25 mouse cellular contexts compared by ENCODE assay signal in the genomic region with DNA sequence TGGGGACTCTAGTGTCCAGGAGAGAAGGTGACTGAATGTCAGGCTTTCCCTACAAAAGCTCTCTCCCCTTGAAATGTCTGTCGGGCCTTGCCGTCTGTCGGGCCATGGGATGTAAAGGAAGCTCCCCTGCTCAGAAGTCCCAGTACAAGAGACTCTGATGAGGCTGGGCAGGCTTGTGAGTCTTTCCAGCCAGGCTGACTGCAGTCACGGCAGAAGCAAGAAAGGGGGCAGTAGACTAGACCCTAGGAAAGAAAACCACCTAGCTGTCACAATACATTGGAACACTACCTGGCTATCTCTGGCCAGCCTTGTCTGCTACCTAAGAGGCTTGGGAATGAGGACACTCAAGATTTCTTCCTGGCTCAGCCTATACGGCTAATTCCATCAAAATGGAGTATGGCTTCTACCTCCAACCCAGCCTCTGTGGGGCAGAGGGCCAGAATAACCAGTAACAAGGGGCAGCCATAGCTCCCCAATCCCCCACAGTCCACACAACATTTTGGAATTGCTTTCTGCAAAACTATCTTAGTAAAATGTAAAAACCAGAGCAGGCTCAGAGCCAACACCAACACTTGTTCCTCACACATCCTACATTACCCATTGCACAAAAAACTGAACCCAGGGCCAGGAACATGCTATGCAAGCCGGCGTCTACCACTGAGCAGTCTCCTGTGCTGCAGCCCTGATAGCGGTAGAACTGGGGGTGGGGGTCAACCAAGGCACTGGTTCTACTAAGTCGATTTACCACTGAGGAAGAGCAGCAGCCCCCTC. TPM values are rescaled to one million over a fixed set of nuclear protein-coding genes. Genes with fewer than 3 reads are reported as not detected.
A peak's percentile ranks its signal among the peaks of the same experiment; 100 is the strongest.
DNase-seq lines count a peak whose midpoint lies in the region; ATAC-seq lines count a peak whose summit lies in the region.
"Had no signal": no experiment of that assay in that cellular context is flagged by ENCODE, and none has a peak within 500 bp of the region (broad histone marks: within the 10 kb centered on the region; RNA-seq: fewer than 3 reads in every experiment).

No protein-coding gene starts in this region.

- peak overlapping the region; percentile 4; the same call in 1 of the 2 replicates for H3K9ac ChIP-seq in midbrain, embryonic 11.5 days (ENCODE audit: low read length)
- H3K9ac ChIP-seq in midbrain, embryonic 13.5 days (replicated peaks), result no peak overlapping the region
- H3K9ac ChIP-seq: forebrain, postnatal 0 days; liver, embryonic 13.5 days had no signal

- H3K27me3 ChIP-seq in midbrain, embryonic 11.5 days (ENCODE audit: control insufficient read depth, insufficient read depth, low read length), result no peaks in the 10 kb centered on the region
- no peaks in the 10 kb centered on the region for H3K27me3 ChIP-seq in midbrain, embryonic 13.5 days
- no peaks in the 10 kb centered on the region for H3K27me3 ChIP-seq in embryonic facial prominence, embryonic 10.5 days (replicated peaks; ENCODE audit: low read depth, poor library complexity, severe bottlenecking)
- H3K27me3 ChIP-seq: liver, embryonic 13.5 days had no signal

- H3K36me3 ChIP-seq in midbrain, embryonic 11.5 days (ENCODE audit: control insufficient read depth, insufficient read depth, low read length), result no peaks in the 10 kb centered on the region
- H3K36me3 ChIP-seq in midbrain, embryonic 13.5 days, result no peaks in the 10 kb centered on the region
- no peaks in the 10 kb centered on the region for H3K36me3 ChIP-seq in embryonic facial prominence, embryonic 10.5 days (replicated peaks)
- H3K36me3 ChIP-seq: liver, embryonic 13.5 days had no signal

- DNase-seq in frontal cortex, postnatal 36 days (ENCODE audit: low spot score in 2 of 2), result peak; percentile 12 to 49
- no peak for DNase-seq in frontal cortex, postnatal 10 days (ENCODE audit: low spot score in 2 of 2)
- peak; percentile 11 for DNase-seq in layer of hippocampus, adult 9-11 months
- no peak for DNase-seq in layer of hippocampus, postnatal 36 days
- no peak for DNase-seq in midbrain, embryonic 11.5 days (ENCODE audit: low spot score, missing footprints)
- no peak for DNase-seq in embryonic facial prominence, embryonic 10.5 days (ENCODE audit: low spot score)
- DNase-seq in cerebellum, adult 11 months, result no peak
- DNase-seq: adrenal gland, adult 8-10 months; cerebellum, adult 11-12 months; forebrain, postnatal 0 days; gastrocnemius, postnatal 36 days; kidney, adult 8-10 months; kidney, postnatal 4 days; liver, embryonic 13.5 days; lung, postnatal 10 days; thymus, postnatal 25 days had no signal

- no peak overlapping the region for H3K27ac ChIP-seq in midbrain, embryonic 11.5 days (ENCODE audit: low read depth, low read length)
- no peak overlapping the region for H3K27ac ChIP-seq in midbrain, embryonic 13.5 days
- peak overlapping the region; percentile 54 for H3K27ac ChIP-seq in embryonic facial prominence, embryonic 10.5 days (replicated peaks)
- H3K27ac ChIP-seq: hindbrain, postnatal 0 days; liver, embryonic 13.5 days had no signal

- H3K4me1 ChIP-seq in midbrain, embryonic 11.5 days (ENCODE audit: control insufficient read depth, insufficient read depth, low read length), result peaks cover 28% of the 10 kb centered on the region
- peaks cover 17% of the 10 kb centered on the region for H3K4me1 ChIP-seq in midbrain, embryonic 13.5 days (replicated peaks)
- H3K4me1 ChIP-seq in embryonic facial prominence, embryonic 10.5 days, result peaks cover 91% of the 10 kb centered on the region

- no peak for ATAC-seq in midbrain, embryonic 11.5 days (ENCODE audit: low FRiP score)
- no peak for ATAC-seq in midbrain, embryonic 13.5 days
- ATAC-seq: forebrain, postnatal 0 days; hindbrain, postnatal 0 days had no signal

- WGBS in midbrain, embryonic 11.5 days, result 79% methylated on average over 9 of the region's 9 CpGs
- WGBS in midbrain, embryonic 13.5 days, result 79% methylated on average over 9 of the region's 9 CpGs
- WGBS in embryonic facial prominence, embryonic 10.5 days, result 81% methylated on average over 9 of the region's 9 CpGs

- H3K4me3 ChIP-seq in midbrain, embryonic 11.5 days (ENCODE audit: low read depth, low read length), result no peak overlapping the region
- no peak overlapping the region for H3K4me3 ChIP-seq in midbrain, embryonic 13.5 days (replicated peaks)
- no peak overlapping the region for H3K4me3 ChIP-seq in embryonic facial prominence, embryonic 10.5 days
- H3K4me3 ChIP-seq: liver, embryonic 13.5 days had no signal

- H3K9me3 ChIP-seq in midbrain, embryonic 11.5 days (ENCODE audit: control insufficient read depth, low read length), result no peaks in the 10 kb centered on the region
- H3K9me3 ChIP-seq in midbrain, embryonic 13.5 days, result no peaks in the 10 kb centered on the region
- no peaks in the 10 kb centered on the region for H3K9me3 ChIP-seq in embryonic facial prominence, embryonic 10.5 days
- H3K9me3 ChIP-seq: liver, embryonic 13.5 days had no signal

- H3K4me2 ChIP-seq in midbrain, embryonic 11.5 days, result no peak overlapping the region
- no peak overlapping the region for H3K4me2 ChIP-seq in midbrain, embryonic 13.5 days (replicated peaks)
- H3K4me2 ChIP-seq: liver, embryonic 13.5 days had no signal

RNA-seq across cellular contexts. Expression of a gene that starts 19.4 kb away (rescaled TPM):
- not detected for total RNA-seq in layer of hippocampus, postnatal 36 days (2021)
- not detected in 2 replicates for polyA plus RNA-seq in midbrain, embryonic 11.5 days (2014; fragmentation: Nextera tagmentation; extraction: Ambion mirVana)
- not detected in 2 replicates for polyA plus RNA-seq in midbrain, embryonic 13.5 days (2015; fragmentation: Nextera tagmentation; extraction: Ambion mirVana)
- 1.0 and 1.2 TPM in 2 replicates for polyA plus RNA-seq in embryonic facial prominence, embryonic 10.5 days (2016; fragmentation: Nextera tagmentation; extraction: Ambion mirVana)
- total RNA-seq: forebrain, postnatal 0 days; gastrocnemius, postnatal 36 days; heart, postnatal 25 days; hindbrain, postnatal 0 days; megakaryocyte, adult 5-6 weeks; MEL had no signal
- polyA plus RNA-seq: brain, embryonic 14.5 days; embryonic facial prominence, embryonic 11.5 days; forebrain, postnatal 0 days; hindbrain, postnatal 0 days; liver, embryonic 13.5 days; neural tube, embryonic 11.5 days; testis, adult 2 months had no signal

RNA-seq across cellular contexts. Expression of a gene that starts 29.2 kb away (rescaled TPM):
- 1 to 10 TPM; 1.1 to 1.5 TPM for total RNA-seq in layer of hippocampus, postnatal 36 days (2021)
- polyA plus RNA-seq in midbrain, embryonic 11.5 days (2014; fragmentation: Nextera tagmentation; extraction: Ambion mirVana), result 1.6 and 2.2 TPM in 2 replicates
- polyA plus RNA-seq in midbrain, embryonic 13.5 days (2015; fragmentation: Nextera tagmentation; extraction: Ambion mirVana), result 0.30 and 0.32 TPM in 2 replicates
- 7.8 and 9.4 TPM in 2 replicates for polyA plus RNA-seq in embryonic facial prominence, embryonic 10.5 days (2016; fragmentation: Nextera tagmentation; extraction: Ambion mirVana)
- total RNA-seq: gastrocnemius, postnatal 36 days; heart, postnatal 25 days; megakaryocyte, adult 5-6 weeks; MEL had no signal

RNA-seq across cellular contexts. Expression of a gene that starts 30.2 kb away (rescaled TPM):
- not detected for total RNA-seq in layer of hippocampus, postnatal 36 days (2021)
- polyA plus RNA-seq in midbrain, embryonic 11.5 days (2014; fragmentation: Nextera tagmentation; extraction: Ambion mirVana), result not detected in 2 replicates
- not detected in 2 replicates for polyA plus RNA-seq in midbrain, embryonic 13.5 days (2015; fragmentation: Nextera tagmentation; extraction: Ambion mirVana)
- polyA plus RNA-seq in embryonic facial prominence, embryonic 10.5 days (2016; fragmentation: Nextera tagmentation; extraction: Ambion mirVana), result 0.10 TPM in 1 of 2 replicates, not detected in the other
- total RNA-seq: adrenal gland, adult 8-10 months; forebrain, postnatal 0 days; gastrocnemius, postnatal 36 days; heart, postnatal 25 days; hindbrain, postnatal 0 days; MEL had no signal
- polyA plus RNA-seq: brain, embryonic 14.5 days; embryonic facial prominence, embryonic 11.5 days; forebrain, postnatal 0 days; hindbrain, postnatal 0 days; liver, embryonic 13.5 days; neural tube, embryonic 11.5 days had no signal

Comparison
In these comparisons a context has a peak if more than half of its experiments do, and no peak if none do; other contexts are left out.
1. DNase-seq: peak in frontal cortex, postnatal 36 days (2 of 2) and layer of hippocampus, adult 9-11 months (single experiment); none in frontal cortex, postnatal 10 days (0 of 2), layer of hippocampus, postnatal 36 days (0 of 2), midbrain, embryonic 11.5 days (single experiment), embryonic facial prominence, embryonic 10.5 days (single experiment) and cerebellum, adult 11 months (single experiment).